In the genomic region with DNA sequence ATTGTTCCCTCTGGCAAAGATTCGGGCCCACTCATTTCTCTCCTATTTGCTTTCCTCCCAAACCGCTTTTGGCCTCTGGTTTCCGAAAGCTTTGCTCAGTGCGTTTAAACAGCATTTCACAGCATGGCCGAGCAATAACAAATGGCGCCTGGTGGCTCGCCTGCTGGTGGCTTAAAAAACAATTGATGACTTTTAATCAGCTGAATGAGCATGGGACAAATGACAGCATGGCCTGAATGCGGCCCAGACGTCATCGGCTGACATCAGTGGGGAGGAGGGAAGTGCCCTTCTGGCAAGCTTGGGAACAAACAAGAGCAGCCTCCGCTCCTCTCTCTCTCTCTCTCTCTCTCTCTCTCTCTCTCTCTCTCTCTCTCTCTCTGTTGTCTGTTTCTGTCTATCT, we compare ENCODE assay signal across 10 mouse cellular contexts.
DNase-seq lines count a peak whose midpoint lies in the region; ATAC-seq and TF ChIP-seq lines count a peak whose summit lies in the region.
"Had no signal": no experiment of that assay in that cellular context is flagged by ENCODE, and none has a peak within 500 bp of the region (broad histone marks: within the 10 kb centered on the region; RNA-seq: fewer than 3 reads in every experiment).

No protein-coding gene starts in this region.

- H3K4me1 ChIP-seq in embryonic facial prominence, embryonic 11.5 days (ENCODE audit: control insufficient read depth, insufficient read depth, low read length) = no peaks in the 10 kb centered on the region
- H3K4me1 ChIP-seq in hindbrain, embryonic 10.5 days (replicated peaks) = peaks cover 38% of the 10 kb centered on the region
- H3K4me1 ChIP-seq in lung, postnatal 0 days (ENCODE audit: insufficient read depth, low read depth, low read length) = no peaks in the 10 kb centered on the region
- H3K4me1 ChIP-seq: embryonic facial prominence, embryonic 12.5 days had no signal

- H3K9me3 ChIP-seq in embryonic facial prominence, embryonic 11.5 days (replicated peaks; ENCODE audit: control insufficient read depth, low read length) = no peaks in the 10 kb centered on the region
- no peaks in the 10 kb centered on the region for H3K9me3 ChIP-seq in hindbrain, embryonic 10.5 days
- no peaks in the 10 kb centered on the region for H3K9me3 ChIP-seq in lung, postnatal 0 days (ENCODE audit: low read length)
- H3K9me3 ChIP-seq: embryonic facial prominence, embryonic 12.5 days; G1E had no signal

- H3K4me3 ChIP-seq in embryonic facial prominence, embryonic 11.5 days (ENCODE audit: low read depth, low read length) = no peak overlapping the region
- H3K4me3 ChIP-seq in hindbrain, embryonic 10.5 days = no peak overlapping the region; the same call in 1 of the 2 replicates
- no peak overlapping the region for H3K4me3 ChIP-seq in lung, postnatal 0 days (ENCODE audit: low read depth, low read length)
- H3K4me3 ChIP-seq: embryonic facial prominence, embryonic 12.5 days had no signal

- H3K36me3 ChIP-seq in embryonic facial prominence, embryonic 11.5 days (replicated peaks; ENCODE audit: control insufficient read depth, insufficient read depth, low read depth, low read length) = no peaks in the 10 kb centered on the region
- H3K36me3 ChIP-seq in hindbrain, embryonic 10.5 days = no peaks in the 10 kb centered on the region
- no peaks in the 10 kb centered on the region for H3K36me3 ChIP-seq in lung, postnatal 0 days (ENCODE audit: insufficient read depth, low read length)
- H3K36me3 ChIP-seq: embryonic facial prominence, embryonic 12.5 days; G1E had no signal

- no peak overlapping the region for H3K9ac ChIP-seq in embryonic facial prominence, embryonic 11.5 days (replicated peaks; ENCODE audit: low read length)
- no peak overlapping the region for H3K9ac ChIP-seq in lung, postnatal 0 days (replicated peaks; ENCODE audit: low read depth)
- H3K9ac ChIP-seq: embryonic facial prominence, embryonic 12.5 days had no signal

- DNase-seq in kidney, adult 9 months = peak; percentile 14
- no peak for DNase-seq in kidney, adult 18-20 months
- peak; percentile 30 for DNase-seq in embryonic facial prominence, embryonic 11.5 days (ENCODE audit: low spot score)
- DNase-seq in hindbrain, embryonic 10.5 days (ENCODE audit: low spot score) = peak; percentile 66
- peak; percentile 44 for DNase-seq in lung, postnatal 0 days (ENCODE audit: low spot score)
- peak; percentile 38 for DNase-seq in skeletal muscle tissue, adult 2 months (ENCODE audit: low read depth, low spot score)
- DNase-seq in urinary bladder, postnatal 36 days (ENCODE audit: low spot score in 2 of 2) = no peak

- H3K27ac ChIP-seq in embryonic facial prominence, embryonic 11.5 days (replicated peaks; ENCODE audit: low read depth, low read length) = no peak overlapping the region
- H3K27ac ChIP-seq in hindbrain, embryonic 10.5 days = peak overlapping the region; percentile 75
- no peak overlapping the region for H3K27ac ChIP-seq in lung, postnatal 0 days (ENCODE audit: low read length)
- H3K27ac ChIP-seq: embryonic facial prominence, embryonic 12.5 days had no signal

- no peaks in the 10 kb centered on the region for H3K27me3 ChIP-seq in embryonic facial prominence, embryonic 11.5 days (ENCODE audit: control insufficient read depth, insufficient read depth, low read length)
- H3K27me3 ChIP-seq in hindbrain, embryonic 10.5 days (ENCODE audit: insufficient read depth, poor library complexity, severe bottlenecking) = peaks cover 74% of the 10 kb centered on the region
- H3K27me3 ChIP-seq in lung, postnatal 0 days (replicated peaks; ENCODE audit: insufficient read depth, low read length) = no peaks in the 10 kb centered on the region

- no peak for ATAC-seq in embryonic facial prominence, embryonic 11.5 days (replicated peaks; ENCODE audit: insufficient number of reproducible peaks, low FRiP score, low TSS enrichment, low read depth)
- ATAC-seq in lung, postnatal 0 days = peak; percentile 55; the same call in 1 of the 2 replicates
- ATAC-seq in erythroblast, adult 5-6 weeks (replicated peaks; ENCODE audit: low FRiP score, poor library complexity, severe bottlenecking) = no peak

- no peak overlapping the region for H3K4me2 ChIP-seq in embryonic facial prominence, embryonic 11.5 days (ENCODE audit: low read depth, low read length)
- H3K4me2 ChIP-seq in lung, postnatal 0 days (replicated peaks; ENCODE audit: low read depth, low read length) = no peak overlapping the region
- H3K4me2 ChIP-seq: embryonic facial prominence, embryonic 12.5 days had no signal

- WGBS in embryonic facial prominence, embryonic 11.5 days = 22% methylated on average over 11 of the region's 11 CpGs
- 18% methylated on average over 11 of the region's 11 CpGs for WGBS in hindbrain, embryonic 10.5 days
- WGBS in lung, postnatal 0 days = 42% methylated on average over 10 of the region's 11 CpGs

- TF ChIP-seq CTCF in lung, postnatal 0 days (IDR thresholded peaks at IDR 0.05) = no peak

- no peak for TF ChIP-seq EP300 in lung, postnatal 0 days (IDR thresholded peaks at IDR 0.05)

Comparison
In these comparisons a context has a peak if more than half of its experiments do, and no peak if none do; other contexts are left out.
1. DNase-seq: peak in kidney, adult 9 months (single experiment), embryonic facial prominence, embryonic 11.5 days (single experiment), hindbrain, embryonic 10.5 days (single experiment), lung, postnatal 0 days (single experiment) and skeletal muscle tissue, adult 2 months (single experiment); none in kidney, adult 18-20 months (single experiment) and urinary bladder, postnatal 36 days (0 of 2).